Mouse (Mus musculus): ENCODE data around the gene Ubac2. TPM values are rescaled to one million over a fixed set of nuclear protein-coding genes. Genes with fewer than 3 reads are reported as not detected.

Gene Ubac2
- polyA plus RNA-seq, 1 experiment from 2014 or later, result 77.5 TPM

DNA sequence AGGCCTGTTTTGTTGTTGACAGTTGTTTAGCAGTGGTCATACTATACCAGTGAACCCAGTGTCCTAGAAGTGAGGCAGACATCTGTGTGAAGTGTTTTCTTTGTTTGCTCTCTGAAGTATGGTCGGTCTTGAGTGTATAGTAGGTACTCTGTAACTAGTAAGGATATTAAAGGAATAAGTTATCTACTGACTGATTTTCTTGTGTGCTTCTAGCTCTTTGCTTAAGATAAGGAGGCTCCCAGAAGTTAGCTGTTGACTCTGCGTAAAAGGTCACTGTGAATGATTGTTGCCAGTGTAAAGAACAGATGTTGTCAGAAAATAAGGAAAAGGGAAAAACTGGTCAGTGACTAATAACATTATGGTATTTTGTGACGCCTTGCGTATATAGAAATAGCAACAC is 88.7 kb downstream of the Ubac2 start:
- Histone ChIP-seq H3K9ac (replicated peaks; ENCODE audit: low read length) (no peak overlapping the region), H3K27me3 (ENCODE audit: insufficient read depth, low read length) (no peaks in the 10 kb centered on the region), H3K4me2 (replicated peaks; ENCODE audit: low read depth, low read length) (no peak overlapping the region), H3K9me3 (ENCODE audit: low read length) (no peaks in the 10 kb centered on the region), H3K27ac (ENCODE audit: low read length) (no peak overlapping the region), H3K4me3 (ENCODE audit: low read length) (no peak overlapping the region), H3K36me3 (ENCODE audit: insufficient read depth, low read length) (no peaks in the 10 kb centered on the region), H3K4me1 (ENCODE audit: insufficient read depth, low read length) (peaks cover 10% of the 10 kb centered on the region)
- WGBS, result 85% methylated on average over 4 of the region's 4 CpGs
- ATAC-seq (ENCODE audit: low FRiP score, low TSS enrichment), result no peak

DNA sequence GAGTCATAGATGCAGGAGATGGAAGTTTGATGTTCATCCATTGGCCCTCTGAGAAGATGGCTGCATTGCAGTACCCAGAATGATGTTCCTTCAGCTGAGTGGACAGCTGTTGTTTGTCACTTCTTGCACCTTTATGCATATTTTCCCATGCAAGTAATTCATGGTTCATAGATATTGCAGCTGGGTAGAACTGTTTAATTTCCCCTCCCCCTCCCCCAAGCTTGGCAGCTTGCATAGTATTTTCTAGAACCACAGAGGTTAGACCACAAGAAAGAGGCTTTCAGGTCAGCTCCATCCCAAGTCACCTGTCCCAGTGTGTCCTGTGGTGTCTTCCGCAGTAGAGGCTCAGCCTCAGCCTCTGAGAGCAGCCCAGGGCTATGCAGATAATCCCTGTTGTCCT is 92.0 kb downstream of the Ubac2 start:
- Histone ChIP-seq H3K36me3 (ENCODE audit: insufficient read depth, low read length) (0 out of 2 replicates have a peak, but pooled peaks cover 3% of the 10 kb centered on the region), H3K4me2 (replicated peaks; ENCODE audit: low read depth, low read length) (no peak overlapping the region), H3K4me1 (ENCODE audit: insufficient read depth, low read length) (no peaks in the 10 kb centered on the region), H3K9me3 (ENCODE audit: low read length) (no peaks in the 10 kb centered on the region), H3K9ac (replicated peaks; ENCODE audit: low read length) (no peak overlapping the region), H3K27ac (ENCODE audit: low read length) (no peak overlapping the region), H3K4me3 (ENCODE audit: low read length) (no peak overlapping the region), H3K27me3 (ENCODE audit: insufficient read depth, low read length) (no peaks in the 10 kb centered on the region)
- 100% methylated on average over 1 of the region's 1 CpGs for WGBS
- no peak for ATAC-seq (ENCODE audit: low FRiP score, low TSS enrichment)

DNA sequence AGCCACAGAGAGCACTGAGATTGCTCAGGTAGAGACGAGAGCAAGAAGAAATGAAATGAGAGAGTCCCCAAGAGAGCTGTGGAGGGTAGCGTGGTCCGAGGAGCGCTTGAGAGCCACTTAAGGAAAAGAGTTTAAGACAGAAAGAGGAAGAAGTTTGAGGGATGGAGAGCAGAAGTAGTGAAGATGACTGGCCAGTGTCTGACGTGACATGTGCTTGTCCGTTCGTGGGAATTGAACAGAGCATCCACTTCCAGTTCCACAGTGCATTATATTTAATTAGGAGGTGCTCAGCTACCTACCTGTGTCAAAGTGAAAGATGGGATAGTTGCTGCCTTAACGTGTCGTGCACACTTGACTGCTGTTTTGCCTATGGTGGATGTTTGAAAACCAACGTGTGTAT is 94.7 kb downstream of the Ubac2 start:
- WGBS, result 91% methylated on average over 10 of the region's 10 CpGs
- Histone ChIP-seq H3K27ac (ENCODE audit: low read length) (no peak overlapping the region), H3K4me1 (ENCODE audit: insufficient read depth, low read length) (no peaks in the 10 kb centered on the region), H3K36me3 (ENCODE audit: insufficient read depth, low read length) (0 out of 2 replicates have a peak, but pooled peaks cover 13% of the 10 kb centered on the region), H3K9me3 (ENCODE audit: low read length) (0 out of 2 replicates have a peak, but pooled peaks cover 4% of the 10 kb centered on the region), H3K27me3 (ENCODE audit: insufficient read depth, low read length) (no peaks in the 10 kb centered on the region), H3K4me3 (ENCODE audit: low read length) (no peak overlapping the region), H3K4me2 (replicated peaks; ENCODE audit: low read depth, low read length) (no peak overlapping the region), H3K9ac (replicated peaks; ENCODE audit: low read length) (no peak overlapping the region)
- ATAC-seq (ENCODE audit: low FRiP score, low TSS enrichment), result no peak

DNA sequence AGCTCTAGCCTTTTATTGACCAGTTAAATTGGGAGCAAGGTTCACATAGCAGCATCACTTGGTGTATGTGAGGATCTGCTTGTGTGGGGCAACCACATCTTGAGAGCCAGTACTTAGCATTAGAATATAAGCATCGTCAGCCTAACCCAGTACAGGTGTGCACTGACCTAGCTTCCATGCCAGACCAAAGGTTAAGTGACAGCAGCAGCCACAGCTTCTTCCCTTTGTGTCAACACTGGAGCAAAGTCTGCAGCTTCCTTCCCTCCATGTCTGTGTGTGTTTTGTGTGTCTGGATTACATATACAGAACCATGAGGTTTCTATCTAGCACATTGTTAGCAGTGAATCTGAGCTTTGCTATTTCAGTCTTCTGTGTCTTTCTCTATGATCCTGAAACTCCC is 103.1 kb downstream of the Ubac2 start:
- Histone ChIP-seq H3K9ac (replicated peaks; ENCODE audit: low read length) (no peak overlapping the region), H3K27me3 (ENCODE audit: insufficient read depth, low read length) (no peaks in the 10 kb centered on the region), H3K4me3 (ENCODE audit: low read length) (no peak overlapping the region), H3K4me1 (ENCODE audit: insufficient read depth, low read length) (peaks cover 20% of the 10 kb centered on the region; the same call in 1 of the 2 replicates), H3K9me3 (ENCODE audit: low read length) (no peaks in the 10 kb centered on the region), H3K27ac (ENCODE audit: low read length) (no peak overlapping the region), H3K4me2 (replicated peaks; ENCODE audit: low read depth, low read length) (no peak overlapping the region), H3K36me3 (ENCODE audit: insufficient read depth, low read length) (0 out of 2 replicates have a peak, but pooled peaks cover under 1% of the 10 kb centered on the region)
- 68% methylated on average over 1 of the region's 1 CpGs for WGBS
- ATAC-seq (ENCODE audit: low FRiP score, low TSS enrichment), result no peak

DNA sequence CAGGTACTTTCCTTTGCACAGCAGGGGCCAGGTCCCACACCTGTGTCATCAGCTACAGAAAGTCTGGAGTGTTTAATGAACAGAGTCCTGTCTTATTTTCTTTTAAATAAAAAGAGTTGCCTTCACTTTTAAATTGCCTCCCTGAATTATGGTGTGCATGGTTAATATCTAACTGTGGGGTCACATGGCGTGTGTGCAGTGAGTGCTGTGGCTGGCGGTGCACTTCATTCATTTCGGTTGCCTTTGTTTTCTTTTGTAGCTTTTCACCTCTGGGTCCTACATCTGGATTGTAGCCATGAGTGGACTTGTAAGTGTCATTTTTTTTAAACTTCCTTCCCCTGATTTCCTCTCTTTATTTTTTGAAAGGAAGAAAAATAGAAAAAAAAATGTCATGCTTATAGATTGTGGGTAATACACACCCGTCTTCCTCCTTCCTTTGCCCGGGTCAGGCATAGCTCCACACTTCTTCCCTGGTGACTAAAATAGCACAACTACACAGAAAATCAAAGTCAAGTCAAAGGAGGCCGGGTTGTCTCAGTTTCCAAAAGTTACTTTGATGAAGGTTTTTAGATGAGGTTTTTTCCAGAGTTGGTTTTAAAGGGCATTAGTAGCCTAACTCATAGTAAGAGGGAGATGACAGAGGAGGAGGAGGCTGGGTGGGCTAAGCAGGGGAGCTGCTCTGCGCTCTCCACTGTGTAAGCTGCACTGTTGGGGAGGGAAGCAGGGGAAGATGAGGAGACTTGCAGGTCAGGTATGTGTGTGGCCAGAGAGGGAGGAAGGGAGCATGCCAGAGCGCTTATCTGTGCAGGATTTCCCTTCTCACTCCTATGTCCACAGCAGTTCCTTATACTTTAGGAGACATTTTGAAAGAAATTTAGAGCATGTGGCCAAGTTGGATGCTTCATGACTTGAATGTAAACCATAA is 104.9 kb downstream of the Ubac2 start:
- no peaks in the 10 kb centered on the region for H3K36me3 ChIP-seq (ENCODE audit: insufficient read depth, low read length)
- H3K4me3 ChIP-seq (ENCODE audit: low read length), result no peak overlapping the region
- no peak overlapping the region for H3K9ac ChIP-seq (replicated peaks; ENCODE audit: low read length)
- no peaks in the 10 kb centered on the region for H3K27me3 ChIP-seq (ENCODE audit: insufficient read depth, low read length)
- H3K9me3 ChIP-seq (ENCODE audit: low read length), result no peaks in the 10 kb centered on the region
- H3K4me2 ChIP-seq (replicated peaks; ENCODE audit: low read depth, low read length), result peak overlapping the region; percentile 1; the same call in 1 of the 2 replicates
- peak overlapping the region; percentile 86 for H3K27ac ChIP-seq (ENCODE audit: low read length)
- 25% methylated on average over 8 of the region's 8 CpGs for WGBS
- ATAC-seq (ENCODE audit: low FRiP score, low TSS enrichment), result peak; percentile 79
- peaks cover 20% of the 10 kb centered on the region; the same call in 1 of the 2 replicates for H3K4me1 ChIP-seq (ENCODE audit: insufficient read depth, low read length)

DNA sequence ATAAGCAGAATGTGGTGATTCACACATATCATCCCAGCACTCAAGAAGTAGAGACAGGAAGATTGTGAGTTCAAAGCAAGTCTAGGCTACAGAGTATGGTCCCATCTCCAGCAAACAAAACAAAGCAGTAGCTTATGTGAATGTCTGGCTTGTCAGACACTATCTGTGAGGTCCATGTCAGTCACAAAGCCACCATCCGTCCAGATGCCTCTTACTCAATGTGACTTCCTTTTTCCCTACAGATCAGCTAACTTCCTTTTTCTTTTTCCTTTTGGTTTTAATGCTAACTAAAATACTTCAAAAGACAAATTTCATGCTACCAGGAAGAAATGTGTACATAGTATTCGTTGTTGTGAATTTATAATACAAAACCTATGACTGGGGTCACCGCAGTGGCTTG is 107.1 kb downstream of the Ubac2 start:
- H3K36me3 ChIP-seq (ENCODE audit: insufficient read depth, low read length), result no peaks in the 10 kb centered on the region
- H3K4me2 ChIP-seq (replicated peaks; ENCODE audit: low read depth, low read length), result no peak overlapping the region
- WGBS, result 74% methylated on average over 3 of the region's 3 CpGs
- ATAC-seq (ENCODE audit: low FRiP score, low TSS enrichment), result no peak
- H3K9me3 ChIP-seq (ENCODE audit: low read length), result no peaks in the 10 kb centered on the region
- peaks cover 26% of the 10 kb centered on the region; the same call in 1 of the 2 replicates for H3K4me1 ChIP-seq (ENCODE audit: insufficient read depth, low read length)
- H3K9ac ChIP-seq (replicated peaks; ENCODE audit: low read length), result no peak overlapping the region
- H3K4me3 ChIP-seq (ENCODE audit: low read length), result no peak overlapping the region
- H3K27ac ChIP-seq (ENCODE audit: low read length), result no peak overlapping the region
- no peaks in the 10 kb centered on the region for H3K27me3 ChIP-seq (ENCODE audit: insufficient read depth, low read length)

DNA sequence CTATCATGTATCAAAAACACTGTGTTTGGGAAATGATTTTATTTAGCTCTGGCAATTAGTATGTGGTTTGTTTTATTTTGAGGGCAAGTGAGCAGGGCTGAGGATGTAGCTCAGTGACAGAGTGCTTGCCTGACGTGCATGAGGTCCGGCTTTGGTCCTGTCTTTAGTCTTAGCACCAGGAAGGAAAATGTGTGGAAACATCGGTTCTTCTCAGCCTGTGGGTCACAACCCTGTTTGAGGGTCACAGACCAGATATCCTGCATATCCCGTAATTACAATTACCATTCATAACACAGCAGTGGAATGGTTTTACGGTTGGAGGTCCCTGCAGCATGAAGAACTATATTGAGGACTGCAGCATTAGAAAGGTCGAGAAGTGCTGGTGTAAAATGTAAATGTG is 107.6 kb downstream of the Ubac2 start:
- Histone ChIP-seq H3K27me3 (ENCODE audit: insufficient read depth, low read length) (no peaks in the 10 kb centered on the region), H3K4me3 (ENCODE audit: low read length) (no peak overlapping the region), H3K36me3 (ENCODE audit: insufficient read depth, low read length) (no peaks in the 10 kb centered on the region), H3K9me3 (ENCODE audit: low read length) (no peaks in the 10 kb centered on the region), H3K4me2 (replicated peaks; ENCODE audit: low read depth, low read length) (no peak overlapping the region), H3K27ac (ENCODE audit: low read length) (no peak overlapping the region), H3K9ac (replicated peaks; ENCODE audit: low read length) (no peak overlapping the region), H3K4me1 (ENCODE audit: insufficient read depth, low read length) (peaks cover 26% of the 10 kb centered on the region; the same call in 1 of the 2 replicates)
- 0 out of 2 replicates have a peak, but pooled peaks have one; percentile 20 for ATAC-seq (ENCODE audit: low FRiP score, low TSS enrichment)
- WGBS, result 80% methylated on average over 6 of the region's 6 CpGs

DNA sequence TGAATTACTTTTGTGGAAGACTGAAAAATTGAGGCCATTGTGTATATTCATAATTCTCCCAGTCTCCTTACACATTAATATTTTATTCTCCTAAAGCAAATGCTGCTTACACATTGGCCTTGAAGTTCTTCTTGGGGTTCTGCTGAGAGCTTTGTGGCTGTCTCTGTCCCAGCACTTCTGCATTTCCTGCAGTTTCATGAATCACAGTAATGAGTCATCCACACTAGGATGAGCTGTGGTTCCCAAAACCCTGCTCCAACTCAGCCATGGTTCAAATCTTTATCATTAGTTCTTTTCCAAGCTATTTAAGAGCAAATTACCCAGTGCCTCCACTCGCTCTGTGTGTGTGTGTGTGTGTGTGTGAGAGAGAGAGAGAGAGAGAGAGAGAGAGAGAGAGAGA is 108.9 kb downstream of the Ubac2 start:
- H3K4me2 ChIP-seq (replicated peaks; ENCODE audit: low read depth, low read length), result no peak overlapping the region
- H3K4me3 ChIP-seq (ENCODE audit: low read length), result no peak overlapping the region
- H3K36me3 ChIP-seq (ENCODE audit: insufficient read depth, low read length), result no peaks in the 10 kb centered on the region
- no peak overlapping the region for H3K27ac ChIP-seq (ENCODE audit: low read length)
- H3K9me3 ChIP-seq (ENCODE audit: low read length), result no peaks in the 10 kb centered on the region
- ATAC-seq (ENCODE audit: low FRiP score, low TSS enrichment), result no peak
- H3K9ac ChIP-seq (replicated peaks; ENCODE audit: low read length), result no peak overlapping the region
- H3K4me1 ChIP-seq (ENCODE audit: insufficient read depth, low read length), result peaks cover 32% of the 10 kb centered on the region; the same call in 1 of the 2 replicates
- no peaks in the 10 kb centered on the region for H3K27me3 ChIP-seq (ENCODE audit: insufficient read depth, low read length)
- 57% methylated on average over 1 of the region's 1 CpGs for WGBS

DNA sequence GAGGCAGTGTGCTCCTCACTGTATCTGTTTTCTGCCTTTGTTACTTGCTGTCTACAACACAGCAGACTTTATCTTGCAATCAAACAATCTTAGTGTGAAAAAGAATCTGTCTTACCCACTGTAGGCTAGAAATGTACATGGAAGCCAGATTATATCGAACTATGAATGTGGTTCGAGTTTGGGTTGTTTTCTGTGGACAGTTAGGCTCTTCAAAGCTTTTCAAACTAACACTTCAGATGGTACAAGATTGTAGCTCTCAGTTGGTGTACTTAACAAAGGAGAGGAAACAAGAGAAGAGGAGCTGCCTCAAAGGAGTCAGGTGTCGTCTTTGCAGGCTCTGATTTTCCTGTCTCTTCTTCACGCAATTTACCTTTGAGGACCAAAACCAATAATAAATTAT is 109.3 kb downstream of the Ubac2 start:
- H3K27me3 ChIP-seq (ENCODE audit: insufficient read depth, low read length), result no peaks in the 10 kb centered on the region
- no peaks in the 10 kb centered on the region for H3K36me3 ChIP-seq (ENCODE audit: insufficient read depth, low read length)
- H3K4me1 ChIP-seq (ENCODE audit: insufficient read depth, low read length), result peaks cover 36% of the 10 kb centered on the region; the same call in 1 of the 2 replicates
- no peaks in the 10 kb centered on the region for H3K9me3 ChIP-seq (ENCODE audit: low read length)
- no peak for ATAC-seq (ENCODE audit: low FRiP score, low TSS enrichment)
- H3K4me2 ChIP-seq (replicated peaks; ENCODE audit: low read depth, low read length), result no peak overlapping the region
- H3K4me3 ChIP-seq (ENCODE audit: low read length), result no peak overlapping the region
- no peak overlapping the region for H3K9ac ChIP-seq (replicated peaks; ENCODE audit: low read length)
- H3K27ac ChIP-seq (ENCODE audit: low read length), result no peak overlapping the region
- 57% methylated on average over 4 of the region's 4 CpGs for WGBS

DNA sequence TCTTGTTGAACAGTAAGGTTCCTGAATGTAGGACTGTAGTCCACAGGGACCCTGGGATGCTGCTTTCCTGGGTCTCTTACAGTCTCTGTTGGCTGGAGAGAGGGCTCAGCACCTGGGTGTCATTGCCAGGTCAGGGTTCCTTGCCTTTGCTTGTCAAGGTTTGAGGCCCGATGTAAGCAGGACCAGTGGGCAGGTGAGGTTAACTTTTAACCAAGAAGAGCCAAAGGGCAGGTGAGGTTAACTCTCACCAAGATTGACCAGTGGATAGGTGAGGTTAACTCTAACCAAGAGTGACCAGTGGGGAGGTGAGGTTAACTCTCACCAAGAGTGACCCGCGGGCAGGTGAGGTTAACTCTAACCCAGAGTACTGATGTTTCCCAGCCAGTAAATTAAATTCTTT is 110.9 kb downstream of the Ubac2 start:
- no peak overlapping the region for H3K9ac ChIP-seq (replicated peaks; ENCODE audit: low read length)
- H3K9me3 ChIP-seq (ENCODE audit: low read length), result no peaks in the 10 kb centered on the region
- no peaks in the 10 kb centered on the region for H3K27me3 ChIP-seq (ENCODE audit: insufficient read depth, low read length)
- 61% methylated on average over 3 of the region's 3 CpGs for WGBS
- peaks cover 24% of the 10 kb centered on the region; the same call in 1 of the 2 replicates for H3K4me1 ChIP-seq (ENCODE audit: insufficient read depth, low read length)
- ATAC-seq (ENCODE audit: low FRiP score, low TSS enrichment), result no peak
- H3K4me3 ChIP-seq (ENCODE audit: low read length), result no peak overlapping the region
- no peaks in the 10 kb centered on the region for H3K36me3 ChIP-seq (ENCODE audit: insufficient read depth, low read length)
- H3K4me2 ChIP-seq (replicated peaks; ENCODE audit: low read depth, low read length), result no peak overlapping the region
- H3K27ac ChIP-seq (ENCODE audit: low read length), result no peak overlapping the region

All from kidney, embryonic 16.5 days (tissue).